Mouse (Mus musculus) right cerebral cortex, adult 2 months (tissue): ENCODE results near the gene Kcnk18.

Experiments
- DNase-seq, 2 experiments: peaks; one replicate each; pipeline ENCODE4 v3.0.0; 2021 to 2022; ENCODE audit warnings: low spot score in 2 of 2

Kcnk18 gene

GRCm38 (mm10) chr19:59218991-59219390 is at the start of gene Kcnk18:
TSS of gene Kcnk18 (plus strand) at chr19:59219214.
- no peak for DNase-seq

DNA sequence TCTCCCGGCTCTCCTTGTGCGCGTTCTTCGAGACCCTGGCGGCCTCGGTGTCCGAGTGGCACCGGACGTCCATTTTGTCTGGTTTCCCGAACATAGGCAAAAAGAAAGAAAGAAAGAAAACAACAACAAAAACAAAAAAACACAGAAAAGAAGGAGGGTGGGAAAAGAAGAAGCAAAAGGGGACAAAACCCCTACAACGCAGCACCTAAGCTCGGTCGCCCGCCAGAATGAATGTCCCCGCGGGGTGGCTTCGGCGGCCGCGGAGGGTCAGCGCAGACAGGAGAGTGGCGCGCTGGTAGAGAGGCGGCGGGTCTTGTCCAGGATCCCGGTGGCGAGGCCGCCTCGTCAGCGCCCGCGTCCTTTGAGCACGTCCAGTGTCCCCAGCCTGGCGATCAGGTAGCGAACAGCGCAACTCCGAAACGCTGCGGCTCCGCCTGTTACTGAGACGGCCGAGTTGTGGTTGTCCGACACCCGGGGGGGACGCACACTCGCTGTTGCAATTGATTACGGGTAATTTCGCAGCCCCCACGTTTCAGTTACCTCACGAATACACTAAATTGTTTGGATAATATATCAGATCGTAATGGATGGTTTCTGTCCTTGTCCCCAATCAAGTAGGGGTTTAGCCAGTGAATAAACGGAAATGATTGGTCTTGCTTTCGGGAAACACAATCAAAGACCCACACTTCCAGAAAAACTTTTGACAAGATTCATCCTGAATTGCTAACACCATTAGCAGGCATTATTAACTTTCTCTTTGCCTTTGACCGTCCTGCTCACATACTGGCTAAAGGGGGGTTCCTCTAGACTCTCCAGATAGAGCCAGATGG is 48.9 kb upstream of the Kcnk18 start, which contains the start of gene Vax1:
Gene Vax1 (minus strand): TSS at position 121 of the 830 bp plus-strand sequence.
- no peak for DNase-seq

DNA sequence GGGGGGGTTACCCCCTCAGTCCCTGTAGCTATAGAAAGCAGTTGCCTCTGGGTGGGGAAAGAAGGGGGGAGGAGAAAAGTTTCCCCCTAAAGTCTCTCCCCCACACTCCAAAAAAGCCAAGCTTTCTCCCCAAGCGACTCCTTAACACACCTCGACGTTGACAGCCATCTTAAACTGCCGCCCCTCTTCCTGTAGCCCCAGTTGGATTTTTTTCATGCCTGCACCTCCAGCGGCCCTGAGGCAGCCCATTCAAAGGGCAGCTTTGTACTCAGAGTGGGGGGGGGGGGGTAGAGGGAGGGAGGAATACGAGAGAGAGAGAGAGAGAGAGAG is 48.3 kb upstream of the Kcnk18 start:
- DNase-seq = no peak

DNA sequence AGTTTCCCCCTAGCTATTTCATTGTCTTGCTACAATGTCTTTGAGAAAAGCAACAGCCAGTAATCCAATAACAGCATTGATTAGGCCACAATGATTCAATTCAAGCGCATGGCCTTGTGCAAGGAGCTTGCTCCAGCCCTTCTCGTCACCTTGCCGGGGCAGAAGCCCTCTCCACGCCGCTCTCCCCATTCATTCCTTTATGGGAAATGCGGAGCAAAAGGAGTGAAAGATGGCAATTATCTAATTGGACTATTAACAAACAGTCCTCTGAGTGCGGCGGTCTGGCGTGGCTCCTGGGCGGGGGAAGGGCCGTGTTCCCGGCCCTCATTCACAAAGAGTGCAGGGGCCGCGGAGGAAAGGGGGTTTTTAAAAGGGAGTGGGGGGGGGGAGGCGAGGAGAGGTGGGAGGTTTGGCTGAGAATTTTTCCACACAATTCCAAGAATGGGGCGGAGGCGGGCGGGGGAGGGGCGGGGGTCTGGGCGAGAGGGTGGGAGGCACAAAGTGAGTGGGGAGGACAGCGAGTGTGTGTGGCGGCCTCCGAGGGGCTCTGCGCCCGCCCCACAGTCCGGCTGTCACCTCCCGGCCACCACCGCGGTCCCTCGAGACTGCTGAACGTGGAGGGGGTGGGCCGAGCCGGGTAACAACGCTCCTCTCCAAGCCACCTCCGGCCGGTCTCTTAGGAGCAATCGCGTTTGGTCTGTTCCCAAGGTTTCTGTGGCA is 47.7 kb upstream of the Kcnk18 start:
- DNase-seq = no peak

DNA sequence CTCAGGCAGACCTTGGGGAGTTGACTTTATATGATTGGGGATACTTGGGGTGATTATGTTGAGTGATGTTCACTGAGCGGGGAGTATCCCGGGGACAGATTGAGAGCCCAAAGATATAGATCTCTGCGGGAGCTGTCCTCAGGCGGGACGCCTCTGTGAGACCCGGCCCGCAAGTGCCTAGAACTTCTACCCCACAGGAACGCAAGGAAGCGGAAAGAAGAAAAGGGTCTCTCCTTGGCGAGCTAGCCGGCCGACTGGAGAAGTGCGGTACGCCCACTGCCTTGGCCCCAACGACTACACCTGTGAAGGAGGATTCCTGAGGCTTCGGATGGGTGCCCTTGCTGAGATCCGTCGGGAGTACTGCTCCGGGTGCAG is 47.2 kb upstream of the Kcnk18 start:
- DNase-seq = no peak

DNA sequence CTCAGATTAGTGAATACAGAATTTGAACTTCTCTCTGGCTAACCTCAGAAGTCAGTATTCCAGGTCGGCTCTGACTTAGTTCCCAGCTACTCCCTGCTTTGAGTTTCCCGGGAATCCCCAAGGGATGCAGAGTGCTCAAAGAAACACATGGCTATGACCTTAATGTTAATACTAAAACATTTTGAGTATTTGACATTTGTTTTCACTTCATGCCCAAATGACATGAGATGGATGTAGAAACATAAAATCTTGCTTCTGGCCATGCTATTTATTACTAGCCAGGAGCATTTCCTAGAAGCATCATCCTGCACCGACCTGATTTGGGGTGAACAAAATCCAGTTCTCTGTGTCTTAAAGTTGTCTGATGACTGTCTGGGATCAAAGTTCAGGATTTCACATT is 46.2 kb upstream of the Kcnk18 start:
- no peak for DNase-seq

GRCm38 (mm10) chr19:59173341-59174015 is 45.5 kb upstream of the Kcnk18 start:
- DNase-seq = no peak

DNA sequence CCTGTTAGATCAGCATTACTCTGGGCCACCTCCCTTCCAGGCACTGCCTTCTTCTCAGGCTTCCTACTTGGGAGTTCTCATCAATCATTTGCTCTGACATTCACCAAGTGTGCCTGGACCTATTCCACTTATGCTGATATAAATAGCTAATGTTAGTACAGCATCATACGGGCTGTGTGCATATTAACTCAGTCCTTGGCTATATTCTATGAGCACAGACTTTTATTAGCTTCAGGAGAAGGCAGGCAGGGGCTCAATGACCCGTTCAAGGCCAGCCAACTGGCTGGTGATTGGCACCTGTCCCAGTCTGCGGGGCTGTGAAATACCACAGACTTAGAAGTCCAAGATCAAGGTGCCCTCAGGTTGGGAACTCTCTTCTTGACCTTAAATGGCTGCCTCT is 35.0 kb upstream of the Kcnk18 start:
- DNase-seq = no peak

- no peak for DNase-seq
These were observed 30.0 kb upstream of the Kcnk18 start for GRCm38 (mm10) chr19:59188981-59189380.

DNA sequence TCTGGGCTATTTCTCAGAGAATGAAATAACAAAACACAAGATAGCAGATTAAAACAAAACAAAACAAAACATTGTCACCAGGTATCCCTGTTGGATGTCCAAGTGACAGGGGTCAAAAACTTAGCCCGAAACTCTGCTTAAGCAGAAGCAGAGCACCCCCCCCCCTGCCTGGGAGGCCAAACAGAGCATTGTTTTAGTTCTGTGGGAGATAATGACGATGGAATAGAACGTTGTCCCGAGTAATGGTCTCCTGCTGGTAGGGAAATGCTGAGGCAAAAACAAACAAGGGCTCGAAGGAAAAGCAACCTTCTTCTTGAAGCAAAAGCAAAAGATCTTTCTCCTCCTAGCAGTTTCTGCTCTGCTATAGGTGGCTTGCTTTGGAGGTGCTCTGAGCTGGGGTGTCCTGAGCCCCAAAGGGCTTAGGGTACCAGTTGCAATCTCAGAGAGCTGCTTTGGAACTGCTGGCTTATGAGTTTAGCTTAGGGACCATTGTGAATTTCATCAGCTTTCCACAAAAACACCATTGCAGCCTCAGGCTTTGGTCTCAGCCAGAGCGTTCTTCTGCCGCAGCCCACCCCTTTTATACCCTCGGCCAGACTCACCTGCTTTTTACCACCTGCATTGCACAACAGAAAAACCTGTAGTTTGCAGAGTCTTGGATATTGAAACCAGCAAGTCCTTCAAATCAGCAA is 28.4 kb upstream of the Kcnk18 start:
- no peak for DNase-seq

GRCm38 (mm10) chr19:59191123-59191505 is 27.9 kb upstream of the Kcnk18 start:
- no peak for DNase-seq

GRCm38 (mm10) chr19:59192491-59192890 is 26.5 kb upstream of the Kcnk18 start:
- no peak for DNase-seq

GRCm38 (mm10) chr19:59193456-59193855 is 25.6 kb upstream of the Kcnk18 start:
- no peak for DNase-seq

- no peak for DNase-seq
These were observed 24.8 kb upstream of the Kcnk18 start for GRCm38 (mm10) chr19:59193986-59194820.

GRCm38 (mm10) chr19:59195181-59195770 is 23.7 kb upstream of the Kcnk18 start:
- no peak for DNase-seq

DNA sequence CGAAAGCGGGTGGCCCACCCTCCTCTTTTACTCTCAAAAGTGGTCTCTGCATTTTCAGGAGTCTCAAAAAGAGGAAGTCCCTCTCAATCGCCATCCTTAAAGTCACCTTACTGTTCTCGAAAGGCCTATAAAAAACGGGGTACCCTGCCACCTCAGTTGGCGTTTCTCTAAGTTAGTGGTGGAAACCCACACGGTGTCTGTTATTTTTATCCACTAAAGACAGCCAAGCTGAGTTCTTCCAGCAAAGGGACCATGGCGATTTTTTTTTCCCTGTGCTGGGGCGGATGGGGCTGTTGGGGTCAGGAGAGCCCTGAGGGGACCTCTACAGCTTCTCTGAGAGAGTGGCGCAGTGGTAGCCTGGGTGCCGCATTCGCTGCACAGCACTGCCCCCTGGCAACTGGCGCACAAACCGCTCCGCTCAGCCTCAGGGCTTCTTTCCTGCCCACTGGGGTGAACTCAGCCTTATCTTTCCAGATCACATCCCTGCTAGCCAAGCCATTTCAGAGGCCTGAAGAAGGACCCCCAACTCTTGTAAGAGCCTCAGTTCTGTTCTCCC is 22.8 kb upstream of the Kcnk18 start:
- peak; percentile 56 for DNase-seq

GRCm38 (mm10) chr19:59198161-59198560 is 20.9 kb upstream of the Kcnk18 start:
- DNase-seq = peak; percentile 27 to 29

- peak; percentile 88 to 92 for DNase-seq
These were observed 10.5 kb upstream of the Kcnk18 start for GRCm38 (mm10) chr19:59208475-59208874.

GRCm38 (mm10) chr19:59208986-59209385 is 10.0 kb upstream of the Kcnk18 start:
- no peak for DNase-seq

DNA sequence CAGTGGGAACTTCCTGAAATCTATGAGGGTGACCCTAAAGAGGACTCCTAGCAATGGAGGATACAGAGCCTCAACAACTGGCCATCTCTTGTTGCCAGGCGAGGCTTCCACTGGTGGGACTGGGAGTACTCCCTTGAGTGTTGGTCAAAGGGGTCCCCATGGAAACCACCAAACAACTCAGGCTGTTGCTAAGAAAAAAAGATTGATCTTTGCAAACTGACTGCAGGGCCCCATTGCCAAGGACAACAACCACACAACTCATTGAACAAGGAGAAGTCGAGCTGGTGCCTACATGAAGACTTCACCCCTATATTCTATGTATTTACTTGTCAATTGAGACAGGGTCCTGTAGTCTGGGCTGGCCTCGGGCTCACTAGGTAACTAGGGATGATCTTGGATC is 2.1 kb upstream of the Kcnk18 start:
- no peak for DNase-seq
